Mouse (Mus musculus) ES-Bruce4 (cell line): ENCODE data around the gene Krtap10-10.

Experiments
- CTCF ChIP-seq: IDR thresholded peaks from one replicate; pipeline ENCODE4 v1.8.1; 2011; ENCODE audit warnings: low read depth, low read length
- EP300 ChIP-seq: IDR thresholded peaks from 2 replicates; pipeline ENCODE4 v1.6.1; 2011; ENCODE audit warnings: low read depth, low read length; ENCODE audit not compliant: insufficient read depth
- POLR2A ChIP-seq: IDR thresholded peaks from one replicate; pipeline ENCODE4 v1.8.1; 2011; ENCODE audit warnings: low read length; ENCODE audit not compliant: insufficient read depth

DNA sequence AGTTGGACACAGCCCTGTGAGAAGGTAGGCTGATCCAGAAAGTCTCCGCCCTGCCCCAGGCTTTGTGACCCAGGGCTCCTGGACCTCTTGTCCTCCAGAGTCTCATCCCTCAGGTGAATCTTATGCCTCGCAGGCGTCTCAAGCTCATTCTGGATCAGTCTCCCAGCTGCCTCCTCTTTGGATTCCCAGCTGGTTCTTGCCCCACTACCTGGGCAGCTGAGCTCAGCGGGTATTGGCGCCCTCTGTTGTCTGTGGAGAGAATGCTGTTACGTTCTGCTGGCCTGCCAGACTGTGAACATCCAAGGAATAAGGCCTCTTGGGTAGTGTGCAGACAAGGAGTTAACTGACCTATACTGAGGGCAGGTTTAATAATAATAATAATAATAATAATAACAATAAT lies 43.2 kb downstream of the Krtap10-10 start:
- peak; percentile 70 for TF ChIP-seq CTCF
- no peak for TF ChIP-seq POLR2A
- no peak for TF ChIP-seq EP300
